Mouse (Mus musculus) brain, embryonic 18.5 days (tissue): Measurements from ENCODE around the gene Specc1.

Source experiments
- DNase-seq: peaks from one replicate; pipeline ENCODE4 v3.0.0-alpha.2; 2012; ENCODE audit warnings: low read depth, low spot score

The Specc1 gene

DNA sequence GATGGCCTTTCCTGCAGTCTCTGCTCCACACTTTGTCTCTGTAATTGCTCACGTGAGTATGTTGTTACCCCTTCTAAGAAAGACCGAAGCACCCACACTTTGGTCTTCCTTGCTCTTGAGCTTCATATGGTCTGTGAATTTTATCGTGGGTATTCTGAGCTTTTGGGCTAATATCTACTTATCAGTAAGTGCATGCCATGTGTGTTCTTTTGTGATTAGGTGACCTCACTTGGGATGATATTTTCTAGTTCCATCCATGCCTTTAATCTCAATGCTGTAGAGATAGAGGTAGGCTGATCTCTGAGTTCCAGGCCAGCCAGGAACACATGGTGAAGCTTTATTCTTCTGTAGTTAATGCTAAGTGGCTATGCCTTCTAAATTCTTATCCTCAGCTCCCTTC lies 207.8 kb downstream of the Specc1 start:
- no peak for DNase-seq

DNA sequence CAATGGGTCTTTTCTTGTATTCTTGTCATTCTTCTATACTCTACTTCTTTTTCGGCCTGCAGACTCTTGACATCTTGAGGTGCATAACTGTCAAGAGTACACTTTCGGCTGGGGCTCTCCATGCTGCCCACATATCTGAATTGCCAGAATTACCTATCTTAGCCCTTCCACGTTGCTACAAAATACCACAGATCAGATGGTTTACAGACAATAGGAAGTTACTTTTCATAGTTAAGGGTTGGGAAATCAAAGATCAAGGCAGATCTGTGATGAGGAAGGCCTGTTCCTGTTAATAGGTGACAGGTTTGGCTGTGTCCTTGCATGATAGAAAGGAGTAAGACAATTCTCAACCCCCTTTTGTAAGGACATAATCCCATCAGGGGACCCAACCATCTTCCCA lies 209.9 kb downstream of the Specc1 start:
- DNase-seq = no peak

DNA sequence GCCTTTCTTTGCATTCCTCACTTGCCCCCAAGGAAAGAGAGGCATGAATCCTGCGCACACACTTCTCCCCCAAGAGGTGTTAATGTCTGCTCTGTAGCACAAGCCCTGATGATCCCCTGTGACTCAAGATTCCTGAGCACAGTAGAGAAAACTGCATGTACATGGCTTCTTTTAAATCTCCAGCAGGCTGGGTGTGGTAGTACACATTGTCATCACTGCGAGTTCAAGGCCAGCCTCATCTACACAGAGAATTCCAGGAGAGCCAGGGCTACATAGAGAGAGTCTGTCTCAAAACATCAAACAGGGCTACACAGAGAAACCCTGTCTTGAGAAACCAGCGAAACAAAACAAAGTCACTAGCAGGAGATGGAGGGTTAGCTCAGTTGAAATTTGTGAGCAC lies 211.6 kb downstream of the Specc1 start:
- no peak for DNase-seq

DNA sequence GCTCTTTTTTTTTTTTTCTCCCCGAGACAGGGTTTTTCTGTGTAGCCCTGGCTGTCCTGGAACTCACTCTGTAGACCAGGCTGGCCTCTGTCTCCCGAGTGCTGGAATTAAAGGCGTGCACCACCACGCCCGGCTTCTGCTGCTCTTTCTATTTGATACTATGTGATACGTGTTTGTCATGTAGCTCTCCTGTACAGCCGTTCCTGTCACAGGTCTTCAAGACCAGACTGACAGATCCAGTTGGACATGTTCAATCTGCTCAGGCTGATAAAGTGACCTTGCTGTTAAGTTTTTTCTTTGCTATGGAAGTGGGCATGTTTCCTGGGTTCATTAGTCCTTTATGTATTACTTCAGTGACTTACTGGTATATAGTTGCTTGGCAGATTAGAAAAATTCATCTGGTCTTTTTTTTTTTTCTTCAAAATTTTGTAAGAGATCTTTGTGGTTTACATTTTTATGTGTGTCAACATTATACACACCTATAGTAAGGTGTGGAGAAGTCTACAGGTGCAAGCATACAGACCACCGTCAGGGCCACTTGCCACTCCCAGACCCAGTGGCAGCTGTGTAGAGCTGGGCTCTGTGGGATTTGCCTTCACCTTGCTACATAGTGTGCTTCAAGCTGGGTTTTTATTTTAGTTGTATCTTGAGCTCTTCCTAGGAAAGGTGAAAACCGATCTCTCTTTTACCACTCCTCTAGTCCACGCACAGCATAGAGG lies 221.0 kb downstream of the Specc1 start:
- no peak for DNase-seq

DNA sequence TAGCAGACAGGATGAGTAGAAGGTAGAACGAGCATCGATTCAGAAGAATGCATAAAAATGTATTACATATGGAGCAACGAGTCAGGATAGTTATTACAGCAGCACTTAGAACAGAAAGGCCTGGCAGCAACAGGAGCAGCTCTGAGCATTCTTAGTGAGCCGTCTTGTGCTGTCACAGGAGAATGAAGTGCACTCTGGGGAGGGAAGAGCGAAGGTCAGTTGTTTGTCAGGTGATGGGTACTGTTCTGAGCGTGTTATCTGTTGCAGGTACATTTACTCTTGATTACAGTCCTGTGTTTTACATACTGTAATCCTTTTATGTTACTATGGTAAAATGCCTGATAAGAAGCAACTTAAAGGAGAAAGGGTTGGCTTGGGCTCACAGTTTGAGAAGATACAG lies 224.2 kb downstream of the Specc1 start:
- DNase-seq = no peak

DNA sequence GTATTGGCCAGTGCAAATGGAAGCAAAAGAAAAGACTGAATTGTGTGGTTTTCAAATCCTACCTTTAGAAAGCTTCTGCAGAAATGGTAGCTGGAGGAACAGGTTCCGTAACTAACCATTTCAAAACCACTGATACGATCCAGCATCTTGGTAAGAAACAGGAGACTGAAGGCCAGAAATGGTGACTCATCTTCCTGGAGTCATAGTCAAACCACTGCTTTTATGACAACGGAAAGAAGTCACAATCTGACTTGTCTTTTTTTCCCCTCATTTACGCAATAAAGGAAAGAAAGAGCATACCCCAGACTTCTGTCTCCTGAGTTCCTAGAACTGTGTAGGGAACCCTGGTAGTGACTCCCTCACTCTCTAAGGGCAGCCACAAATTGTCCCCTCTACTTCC lies 228.3 kb downstream of the Specc1 start:
- no peak for DNase-seq

DNA sequence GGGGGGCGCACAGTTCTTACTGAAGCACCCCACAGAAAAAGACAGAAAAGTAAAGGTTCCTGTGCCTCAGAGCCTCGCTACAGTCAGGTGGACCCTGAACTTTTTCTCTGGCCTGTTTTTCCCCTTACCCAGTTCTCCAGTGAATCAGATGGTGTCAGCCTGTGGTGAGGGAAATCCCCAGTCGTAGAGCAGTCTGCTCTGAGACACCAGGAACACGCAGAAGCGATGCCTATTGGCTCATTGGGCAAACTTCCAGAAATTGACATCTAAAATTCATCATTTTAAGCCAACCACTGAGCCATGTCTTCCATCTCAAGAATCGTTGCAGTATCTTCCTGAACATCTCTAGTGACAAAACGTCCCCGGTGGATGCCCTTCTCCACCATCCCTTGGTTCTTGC lies 230.5 kb downstream of the Specc1 start:
- DNase-seq = no peak

DNA sequence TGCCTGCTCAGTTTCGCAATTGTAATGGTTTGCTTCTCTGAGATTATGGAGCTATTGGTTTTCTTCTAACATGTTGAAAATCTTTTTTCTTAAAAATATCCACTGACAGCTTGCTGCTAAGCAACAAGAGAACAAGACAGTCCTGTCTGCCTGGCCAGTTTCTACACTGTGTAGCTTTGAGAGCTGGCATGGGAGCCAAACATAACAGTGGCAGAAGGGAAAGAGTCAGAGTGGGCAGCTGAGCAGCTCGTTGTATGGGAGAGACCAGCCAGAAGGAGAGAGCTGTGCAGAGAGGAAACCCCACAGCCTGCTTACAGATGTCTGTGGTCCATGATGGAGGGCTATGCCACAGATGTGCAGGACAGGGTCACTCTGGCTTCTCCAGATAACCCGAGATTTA lies 235.5 kb downstream of the Specc1 start:
- peak; percentile 22 for DNase-seq

DNA sequence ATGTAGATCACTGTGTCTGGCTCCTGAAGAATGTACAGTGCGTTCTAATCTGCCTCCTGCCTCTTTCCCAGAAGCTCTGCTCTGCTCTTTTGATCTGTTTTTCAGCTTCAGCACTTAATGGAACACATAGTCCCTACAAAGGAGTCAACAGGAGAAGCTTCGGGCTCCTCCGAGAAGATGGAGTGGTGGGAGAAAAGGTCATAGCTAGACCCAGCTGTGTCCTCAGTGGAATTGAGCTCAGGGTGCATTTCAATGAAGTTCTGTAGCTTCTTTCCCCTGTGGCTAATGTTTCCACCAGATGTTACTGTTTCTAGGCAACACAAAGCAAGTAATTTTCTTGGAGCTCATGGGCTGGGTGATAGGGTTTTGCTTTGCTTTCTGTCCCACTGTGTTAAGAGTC lies 236.6 kb downstream of the Specc1 start:
- no peak for DNase-seq

DNA sequence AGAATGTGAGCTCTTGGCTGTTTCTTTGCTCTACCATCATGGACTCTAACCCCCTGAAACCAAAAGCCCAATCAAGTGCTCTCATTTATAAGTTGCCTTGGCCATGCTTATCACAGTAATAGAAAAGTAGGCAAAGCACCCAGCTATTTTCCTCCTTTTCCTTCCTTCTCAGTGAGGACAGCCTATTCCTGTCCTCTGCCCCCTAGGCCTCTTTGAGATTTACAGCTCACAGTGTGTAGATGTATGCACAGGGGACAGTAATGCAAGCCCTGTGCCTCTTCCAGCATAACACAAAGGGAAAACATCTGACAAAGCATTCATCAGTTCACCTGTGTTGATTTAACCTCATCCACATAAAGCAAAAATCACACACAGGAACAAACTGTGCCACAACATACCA lies 237.7 kb downstream of the Specc1 start:
- no peak for DNase-seq

DNA sequence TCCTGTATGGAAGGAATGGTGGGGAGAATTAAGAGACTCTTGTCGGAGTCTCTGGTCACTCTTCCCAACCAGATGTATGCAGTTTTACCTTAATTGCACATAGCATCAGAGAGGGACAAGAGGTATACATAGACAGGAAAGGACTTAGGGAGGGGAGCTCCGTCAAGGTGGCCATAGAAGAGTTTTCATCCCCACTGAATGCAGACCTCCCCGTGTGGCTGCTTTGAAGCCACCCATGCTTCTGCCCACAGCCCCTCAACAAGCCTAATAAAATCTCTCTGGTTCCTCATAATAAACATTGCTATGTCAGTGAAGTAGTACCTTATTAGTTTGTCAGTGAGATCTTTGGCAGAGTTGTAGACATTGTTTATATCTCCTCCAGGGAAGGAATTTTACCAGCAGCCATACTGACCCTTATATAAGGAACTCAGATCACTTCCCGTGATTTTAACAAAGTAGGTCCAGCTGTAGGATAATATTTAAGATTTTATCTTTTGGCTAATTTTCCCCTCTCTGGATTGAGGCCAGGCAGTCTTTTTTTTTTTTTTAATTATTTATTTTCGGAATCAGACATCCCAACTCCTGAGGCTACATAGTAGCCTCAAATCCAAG lies 244.4 kb downstream of the Specc1 start:
- DNase-seq = no peak

DNA sequence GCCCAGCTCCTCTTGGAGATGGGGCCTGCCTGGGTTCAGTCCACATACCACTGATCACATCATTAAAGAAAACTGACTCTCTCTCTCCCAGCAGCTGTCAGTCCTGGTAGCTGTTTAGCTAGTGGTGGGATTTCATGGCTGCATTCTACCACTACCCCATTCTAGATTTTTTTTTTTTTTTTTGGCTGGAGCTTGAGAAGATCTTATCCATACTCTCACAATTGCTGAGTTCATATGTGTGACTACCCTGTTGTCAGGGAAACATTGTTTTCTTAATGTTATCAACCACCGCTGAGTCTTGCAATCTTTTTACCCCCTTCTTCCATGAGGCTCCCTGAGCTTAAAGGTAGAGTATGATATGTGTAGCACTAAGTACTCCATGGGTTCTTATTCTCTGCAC lies 246.1 kb downstream of the Specc1 start:
- DNase-seq = no peak

DNA sequence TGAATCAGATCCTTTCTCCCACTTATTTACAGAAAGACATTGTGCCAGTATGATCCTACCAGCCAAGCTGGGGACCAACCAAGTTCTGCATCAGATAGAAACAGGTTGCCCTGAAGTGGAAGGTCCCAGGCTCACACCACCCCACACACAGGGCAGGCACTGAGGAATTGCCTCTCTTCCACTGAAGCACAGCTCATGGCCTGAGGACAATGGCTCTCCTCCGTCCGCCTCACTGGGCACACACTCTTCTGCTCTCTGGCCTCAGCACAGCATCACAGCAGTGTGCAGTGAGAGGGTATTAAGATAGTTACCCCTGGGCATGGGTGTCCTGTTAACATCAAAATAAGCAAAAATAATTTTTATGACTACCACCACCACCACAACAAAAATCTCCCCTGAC lies 252.5 kb downstream of the Specc1 start:
- no peak for DNase-seq

DNA sequence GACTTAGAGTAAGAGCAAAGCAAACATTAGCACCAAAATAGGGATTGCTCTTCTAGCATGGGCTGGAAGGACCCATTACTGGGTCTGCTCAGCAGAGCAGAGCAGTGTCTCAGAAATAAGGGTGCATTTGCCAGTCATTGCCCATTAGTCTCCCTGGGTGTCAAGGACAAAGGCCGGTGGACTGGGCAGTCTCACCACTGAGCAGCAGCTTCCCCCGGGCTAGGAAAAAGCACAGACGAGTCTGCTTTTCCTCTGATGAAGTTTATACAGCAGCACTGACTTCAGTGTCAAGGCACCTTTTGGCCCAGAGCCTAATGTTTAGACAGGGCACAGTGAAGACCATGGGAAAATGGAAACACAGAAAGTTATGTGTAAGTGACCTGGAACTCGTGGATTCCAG lies 253.3 kb downstream of the Specc1 start:
- no peak for DNase-seq

DNA sequence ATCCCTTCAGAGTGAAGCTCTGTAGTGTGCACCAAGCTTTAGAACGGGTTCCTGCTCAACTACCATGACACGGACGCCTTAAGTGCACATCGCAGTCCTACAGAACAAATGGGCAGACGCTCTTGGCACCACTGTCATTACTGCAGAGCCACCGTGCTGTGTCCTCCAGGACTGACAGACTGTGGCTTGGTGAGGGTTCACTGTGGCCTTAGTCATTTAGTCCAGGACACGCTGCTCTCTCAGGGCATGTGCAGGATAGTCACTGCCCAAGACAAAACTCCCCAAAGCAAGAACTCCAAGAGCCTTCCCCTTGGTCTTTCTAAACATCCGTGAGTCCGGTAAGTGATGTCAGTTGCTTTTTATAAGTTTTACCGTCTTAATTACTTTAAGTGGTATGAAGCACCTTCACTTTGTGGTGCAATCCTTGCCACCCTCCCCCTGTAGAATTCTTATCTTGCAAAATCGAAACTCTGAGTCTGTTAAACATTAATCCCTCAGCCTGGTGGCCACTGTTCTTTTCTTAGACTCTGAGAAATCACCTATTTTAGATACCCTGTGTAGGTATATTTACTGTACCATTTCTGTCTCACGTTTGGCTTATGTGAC lies 256.9 kb downstream of the Specc1 start:
- DNase-seq = no peak

DNA sequence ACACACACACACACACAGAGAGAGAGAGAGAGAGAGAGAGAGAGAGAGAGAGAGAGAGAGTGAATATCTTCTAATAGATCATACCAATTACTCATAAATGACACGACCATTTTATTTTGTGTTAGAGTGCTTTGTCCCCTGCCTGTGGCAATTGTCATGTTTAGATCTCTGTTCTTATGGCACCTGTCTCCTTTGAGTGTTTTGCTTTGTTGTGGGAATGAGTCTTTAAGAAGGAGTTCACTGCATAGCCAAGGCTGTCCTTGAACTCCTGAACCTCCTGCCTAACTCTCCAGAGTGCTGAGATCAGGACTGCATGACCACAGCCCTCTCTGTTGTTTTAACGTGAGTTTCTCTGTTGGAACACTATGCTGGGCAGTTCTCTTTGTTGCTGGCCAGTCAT lies 258.5 kb downstream of the Specc1 start:
- DNase-seq = no peak

DNA sequence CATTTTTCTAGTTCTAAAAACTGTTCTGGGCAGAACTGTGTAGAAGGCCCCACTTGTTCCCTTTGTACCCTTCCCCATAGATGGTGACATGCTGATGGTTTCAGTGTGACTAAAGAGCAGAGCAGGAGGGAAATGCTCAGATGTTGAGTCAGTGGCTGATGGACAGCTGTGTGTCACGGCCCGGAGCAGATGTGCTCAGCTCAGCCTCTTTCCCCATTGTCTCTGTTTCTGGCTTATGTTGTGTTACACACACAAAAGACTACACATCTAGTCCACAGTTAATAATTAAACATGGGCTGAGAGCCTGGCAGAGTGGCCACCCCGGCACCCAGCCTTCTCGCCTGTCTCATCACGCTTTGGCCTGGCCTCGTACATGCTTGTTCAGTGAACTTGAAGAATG lies 261.2 kb downstream of the Specc1 start:
- no peak for DNase-seq

DNA sequence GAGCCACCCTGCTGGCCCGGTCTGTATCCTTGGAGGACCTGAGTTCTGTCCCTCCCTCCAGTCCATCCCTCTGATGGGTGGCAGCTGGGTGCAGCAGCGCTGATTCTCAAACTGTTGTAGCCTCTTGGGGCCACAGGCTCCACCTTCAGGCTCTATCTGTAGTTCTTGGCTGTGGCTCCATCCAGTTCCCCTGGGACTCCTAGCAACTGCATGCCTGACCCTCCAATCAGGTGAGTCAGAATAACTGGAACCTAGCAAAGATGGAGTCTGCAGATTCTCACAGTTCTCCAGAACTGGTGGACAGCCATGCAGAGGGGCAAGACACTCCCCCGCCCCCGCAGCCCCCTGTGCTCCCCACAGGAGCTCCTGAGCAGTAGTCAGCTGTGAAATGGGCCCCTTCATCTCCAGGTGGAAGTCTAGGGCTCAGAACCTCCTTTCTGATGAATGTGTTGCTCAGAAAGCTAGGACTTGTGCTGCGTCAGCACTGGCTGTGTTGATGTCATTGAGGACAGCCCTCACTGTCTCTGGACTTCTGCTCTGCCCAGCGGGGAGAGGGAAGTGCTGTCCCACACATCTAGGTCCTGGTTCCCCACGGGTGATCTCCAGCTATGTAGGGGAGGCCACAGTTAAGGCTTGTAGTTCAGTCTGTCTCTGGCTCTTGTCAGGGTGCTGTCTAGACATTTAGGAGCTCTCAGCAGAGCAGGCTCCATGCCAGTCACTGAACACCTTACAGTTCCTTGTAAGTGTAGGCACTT lies 264.4 kb downstream of the Specc1 start:
- DNase-seq = no peak

DNA sequence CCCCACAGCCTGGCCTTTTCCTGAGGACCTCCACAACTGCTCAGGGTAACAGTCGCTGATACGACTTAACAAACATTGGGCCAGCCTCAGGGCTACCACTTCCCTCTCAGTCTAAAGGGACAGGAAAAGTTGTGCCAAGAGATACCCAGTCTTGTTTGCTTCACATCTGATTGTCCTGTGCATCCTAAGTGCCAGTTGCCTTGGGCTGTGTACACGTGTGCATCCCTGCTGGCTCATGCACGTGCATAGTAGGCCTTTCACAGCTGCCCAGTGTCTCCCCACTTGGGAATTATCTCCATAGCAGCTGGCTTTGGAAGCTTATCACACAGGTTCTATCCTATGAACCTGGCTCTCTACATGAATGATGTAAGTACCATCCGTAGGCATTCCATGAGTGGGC lies 266.9 kb downstream of the Specc1 start:
- no peak for DNase-seq

DNA sequence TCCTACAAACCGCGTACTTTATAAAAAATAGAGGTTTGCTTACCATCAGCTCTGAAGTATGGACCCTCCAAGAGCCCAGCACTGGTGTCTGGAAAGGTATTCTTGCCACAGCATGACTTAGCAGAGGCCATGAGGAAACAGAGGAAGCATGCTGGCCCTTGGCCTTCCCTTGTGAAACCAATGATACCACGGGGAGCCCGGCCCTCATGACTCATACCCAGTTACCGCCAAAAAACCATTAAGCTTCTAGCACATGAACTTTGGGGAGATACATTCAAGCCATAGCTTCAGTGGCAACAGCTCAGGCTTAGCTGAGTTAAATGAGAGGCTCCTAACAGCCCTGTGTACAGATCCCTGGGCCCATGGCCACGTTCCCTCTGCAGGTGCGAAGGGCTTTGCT lies 267.4 kb downstream of the Specc1 start:
- no peak for DNase-seq

DNA sequence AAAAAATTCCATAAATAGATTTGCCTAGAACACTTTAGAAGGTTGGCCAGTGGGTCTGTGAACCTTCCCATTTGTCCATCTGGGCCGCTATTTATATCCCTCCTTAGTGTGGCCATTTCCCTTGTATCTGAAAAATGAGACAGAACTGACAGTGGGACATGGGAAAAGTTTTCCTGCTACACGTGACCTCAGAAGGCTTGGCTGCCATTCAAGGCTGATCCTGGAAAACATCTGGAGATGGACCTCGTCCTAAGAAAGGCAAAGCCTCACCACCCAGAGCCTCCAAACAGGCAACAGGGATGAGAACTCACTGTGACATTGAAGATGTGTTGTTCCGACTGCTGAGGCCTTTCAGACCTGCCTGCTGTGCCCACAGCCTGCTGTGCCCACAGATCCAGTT lies 268.2 kb downstream of the Specc1 start:
- no peak for DNase-seq

DNA sequence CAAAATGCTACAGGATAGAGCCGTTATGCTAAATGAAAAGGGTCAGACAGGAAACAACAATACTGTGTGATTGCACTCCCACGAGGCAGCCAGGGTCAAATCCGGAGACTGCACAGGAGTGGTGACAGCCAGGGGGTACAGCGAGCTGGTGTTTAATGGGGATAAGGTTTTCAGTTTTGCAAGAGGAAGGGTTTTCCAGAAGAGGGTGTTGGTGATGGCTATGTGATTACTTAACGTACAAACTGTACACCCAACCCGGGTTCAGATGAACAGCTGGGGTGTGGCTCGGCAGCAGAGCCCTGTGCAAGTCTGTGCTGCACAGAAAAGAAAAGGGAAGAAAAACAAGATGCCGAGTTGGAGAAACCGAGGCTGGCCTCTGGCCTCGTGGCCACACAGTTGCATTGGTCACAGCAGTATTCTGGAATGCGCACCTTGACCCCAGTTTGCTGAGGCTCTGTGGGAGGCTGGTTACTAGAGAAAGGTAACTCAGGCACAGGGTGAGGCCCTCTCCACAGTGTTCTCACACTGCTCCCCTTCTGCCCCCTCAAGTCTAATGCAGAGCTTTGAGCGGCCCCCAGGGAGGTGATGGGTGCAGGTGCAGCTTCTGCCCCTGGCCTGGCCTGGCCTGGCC lies 284.2 kb downstream of the Specc1 start:
- no peak for DNase-seq
